Mouse (Mus musculus) ovary, postnatal 36 days (tissue): ENCODE data around the gene Slc38a1.
"Not testable (repeated sequence)": the region's sequence is repeated elsewhere in the genome, so short reads cannot be mapped to it uniquely, and the experiment has no call there.

Experiments
- DNase-seq: peaks from one replicate; pipeline ENCODE4 v3.0.0; 2022; ENCODE audit warnings: low spot score, mixed read lengths

Slc38a1 gene

DNA sequence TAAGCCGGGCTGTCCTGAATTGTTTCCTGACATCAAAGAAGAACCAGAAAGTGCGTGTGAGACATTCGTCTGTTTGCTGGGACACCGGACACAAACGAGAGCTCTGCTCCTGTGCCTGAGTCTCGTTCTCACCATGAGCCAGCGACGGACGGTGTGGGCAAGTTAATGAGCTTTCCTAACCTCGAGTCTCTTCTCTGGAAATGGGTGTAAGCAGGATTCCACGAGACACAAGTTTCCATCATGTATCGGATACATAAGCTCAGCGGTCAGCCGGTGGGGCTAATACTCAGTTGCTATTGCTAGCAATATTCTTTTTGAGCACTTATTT is 15.5 kb upstream of the Slc38a1 start:
- no peak for DNase-seq

DNA sequence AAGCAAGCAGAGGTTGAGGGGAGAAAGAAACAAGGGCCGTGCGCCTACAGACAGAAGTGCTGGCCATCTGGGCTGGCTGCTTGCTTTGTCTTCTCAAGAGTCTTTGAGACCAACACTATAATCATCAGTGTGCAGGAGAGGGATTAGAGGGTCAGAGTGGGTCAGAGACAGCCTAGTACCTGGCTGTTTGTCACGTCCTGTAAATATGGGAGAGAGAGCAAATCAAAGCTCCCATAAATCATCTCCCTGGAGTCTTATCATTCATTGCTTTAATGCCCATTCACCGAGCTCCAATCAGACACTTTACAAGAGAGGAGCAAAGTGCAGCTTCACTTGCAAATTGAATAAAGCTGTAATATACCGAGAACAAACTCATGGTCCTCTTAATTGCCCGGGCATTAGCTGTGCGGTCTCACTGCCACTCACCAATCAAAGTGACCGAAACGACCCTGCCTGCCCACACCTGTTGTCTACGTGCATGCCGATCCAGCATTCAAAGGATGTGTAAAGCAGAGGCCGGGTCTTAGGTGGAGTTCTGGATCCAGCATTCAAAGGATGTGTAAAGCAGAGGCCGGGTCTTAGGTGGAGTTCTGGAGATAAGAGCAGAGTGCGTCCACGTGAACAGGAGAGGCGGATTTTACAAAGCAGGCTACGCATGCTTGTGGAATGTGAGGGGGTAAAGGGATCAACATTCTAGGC is 15.0 kb upstream of the Slc38a1 start:
- DNase-seq = no peak

DNA sequence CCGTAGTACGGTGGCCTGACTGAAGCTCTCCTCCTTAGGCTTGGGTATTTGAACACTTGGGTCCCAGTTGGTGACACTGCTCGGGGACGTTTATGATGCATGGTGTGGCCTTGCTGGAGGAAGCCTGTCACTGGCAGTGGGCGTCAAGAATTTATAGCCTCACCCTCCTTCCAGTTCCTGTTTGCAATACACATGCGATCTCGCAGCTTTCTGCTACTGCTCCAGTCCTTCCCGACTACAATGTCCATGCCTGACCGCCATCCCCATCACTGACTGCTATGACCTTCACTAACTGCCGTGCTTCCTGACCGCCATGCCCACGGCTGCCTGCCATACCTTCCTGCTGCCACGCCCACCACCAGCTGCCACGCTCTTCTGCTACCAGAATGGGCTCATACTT is 12.8 kb upstream of the Slc38a1 start:
- DNase-seq = no peak

DNA sequence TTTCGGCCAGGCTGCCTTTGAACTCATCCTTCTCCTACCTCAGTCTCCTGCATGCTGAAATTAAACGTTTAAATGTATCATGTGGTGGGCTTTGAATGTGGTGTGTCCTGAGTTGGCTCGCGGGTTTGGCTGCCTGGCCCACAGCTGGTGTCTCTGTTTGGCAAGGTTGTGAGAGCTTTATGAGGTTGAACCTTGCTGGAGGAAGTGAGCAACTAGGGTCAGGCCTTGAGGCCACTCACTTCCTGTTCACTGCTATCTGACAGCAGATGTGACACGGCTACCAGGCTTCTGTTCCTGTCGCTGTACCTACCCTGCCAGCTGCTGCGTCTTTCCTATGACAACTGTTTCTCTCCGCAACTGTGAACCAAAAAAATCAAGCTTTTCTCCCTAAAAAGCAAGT is 12.0 kb upstream of the Slc38a1 start:
- no peak for DNase-seq

DNA sequence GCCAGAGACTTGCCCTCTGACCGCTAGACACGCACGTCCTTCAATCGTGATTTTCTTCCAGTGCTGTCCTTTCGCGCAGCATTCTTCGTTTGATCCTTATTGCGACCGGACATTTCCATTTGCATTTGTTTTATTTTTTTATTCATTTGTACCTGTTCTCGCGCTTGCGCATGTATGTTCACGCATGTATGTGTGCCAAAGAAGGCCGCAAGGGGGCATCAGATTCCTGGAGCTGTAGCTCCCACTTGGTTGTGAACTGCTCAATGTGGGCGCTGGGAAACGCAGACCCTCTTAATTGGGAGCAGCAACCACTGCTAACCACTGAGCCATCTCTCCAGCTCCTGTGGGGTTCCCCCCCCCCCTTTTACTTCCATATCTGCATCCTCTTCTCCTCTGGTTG is 10.3 kb upstream of the Slc38a1 start:
- DNase-seq = no peak

DNA sequence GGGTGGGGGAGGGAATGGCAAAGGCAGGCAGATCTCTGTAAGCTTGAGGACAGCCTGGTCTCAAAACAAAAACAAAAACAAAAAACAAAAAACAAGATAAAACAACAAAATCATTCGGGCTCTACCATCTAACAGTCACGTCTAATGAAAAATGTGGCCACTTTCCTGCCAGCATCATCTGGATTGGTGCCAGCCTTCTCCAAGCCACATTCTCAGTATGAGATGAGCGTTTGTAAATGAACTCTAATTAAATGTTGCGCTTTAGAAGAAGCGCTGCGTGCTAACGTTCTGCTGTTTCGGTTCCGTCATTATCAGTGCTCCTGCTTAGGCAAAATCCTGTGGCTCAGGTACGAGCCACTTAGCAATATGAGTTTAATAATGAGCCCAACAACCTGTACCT is 9.8 kb upstream of the Slc38a1 start:
- DNase-seq = no peak

DNA sequence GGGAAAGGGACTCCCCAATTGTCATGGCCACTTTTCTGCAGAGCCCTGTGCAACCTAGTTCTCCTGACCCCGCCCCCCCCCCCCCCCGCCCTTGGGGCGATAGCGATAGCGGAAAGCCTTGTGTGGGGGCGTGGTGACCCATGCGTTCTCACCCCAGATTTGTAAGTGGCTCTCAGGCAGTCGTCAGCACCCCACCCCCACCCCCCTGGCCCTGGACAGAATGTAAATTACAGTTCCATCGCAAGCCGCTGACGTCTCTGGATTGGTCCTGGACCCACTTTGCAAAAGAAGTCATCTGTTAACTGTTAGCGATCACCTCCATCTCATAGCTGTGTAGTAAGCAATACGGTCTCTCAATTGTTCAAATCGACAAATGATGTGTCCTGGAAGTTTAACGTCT is 4.7 kb upstream of the Slc38a1 start:
- no peak for DNase-seq

DNA sequence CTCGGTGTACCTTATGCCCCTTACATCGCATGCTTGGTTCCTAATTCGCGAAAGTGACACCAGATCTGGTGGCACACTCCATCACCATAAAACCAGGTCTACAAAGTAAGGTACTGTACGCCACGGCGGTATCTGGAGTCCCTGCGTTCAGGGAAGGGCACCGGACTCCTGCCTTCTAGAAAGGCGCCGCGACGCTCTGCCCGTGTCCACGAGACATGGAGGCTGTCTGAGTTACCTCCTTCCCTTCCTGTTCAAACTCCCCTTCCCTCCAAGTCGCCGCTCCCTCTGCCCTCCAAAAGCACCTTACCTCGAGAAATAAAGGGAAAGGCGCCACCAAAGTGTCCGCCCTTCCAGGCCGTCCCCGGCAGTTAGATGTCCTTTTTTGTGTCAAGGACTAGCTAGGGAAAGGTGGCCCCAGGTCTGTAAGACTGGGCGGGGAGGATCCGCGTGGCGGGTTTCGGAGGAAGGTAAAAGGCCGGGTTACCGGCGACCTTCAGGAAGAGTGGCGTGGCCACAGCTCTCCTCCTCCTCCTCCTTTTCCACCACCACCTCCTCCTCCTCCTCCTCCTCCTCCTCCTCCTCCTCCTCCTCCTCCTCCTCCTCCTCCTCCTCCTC is 785 bp downstream of the Slc38a1 start:
- DNase-seq = peak; percentile 40

DNA sequence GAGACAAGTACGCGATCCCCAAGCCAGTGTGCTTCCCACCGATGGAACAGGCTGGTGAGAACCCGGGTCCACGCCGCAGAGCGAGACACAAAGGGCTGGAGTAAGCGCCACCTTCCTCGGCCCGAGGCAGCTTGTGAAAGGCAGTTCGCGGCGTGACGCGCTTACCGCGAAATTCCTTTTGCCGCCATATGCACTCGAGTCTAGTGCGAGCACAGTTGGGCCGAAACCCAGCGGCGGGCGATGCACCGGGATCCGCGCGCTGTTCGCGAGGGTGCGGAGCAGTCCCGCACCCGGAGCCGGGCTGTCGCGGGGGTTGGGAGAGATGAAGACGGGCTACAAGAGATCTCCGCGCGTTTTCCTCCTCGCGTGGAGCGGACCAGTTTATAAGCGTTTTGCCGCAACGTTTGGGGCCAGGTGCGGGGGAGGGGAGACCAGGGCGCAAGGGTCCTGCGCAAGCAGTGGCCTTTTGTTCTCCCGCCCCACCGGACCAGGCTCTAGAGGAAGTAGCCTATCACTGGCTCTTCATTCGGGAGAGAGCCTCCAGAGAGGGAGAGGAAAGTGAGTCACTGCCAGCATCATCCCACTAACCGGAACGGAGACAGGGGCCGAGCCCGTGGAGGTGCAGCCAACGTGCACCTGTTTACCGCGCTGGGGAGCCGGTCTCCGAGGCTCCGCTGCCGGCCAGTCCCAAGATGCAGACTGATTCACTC is 1.4 kb downstream of the Slc38a1 start:
- peak; percentile 61 for DNase-seq

DNA sequence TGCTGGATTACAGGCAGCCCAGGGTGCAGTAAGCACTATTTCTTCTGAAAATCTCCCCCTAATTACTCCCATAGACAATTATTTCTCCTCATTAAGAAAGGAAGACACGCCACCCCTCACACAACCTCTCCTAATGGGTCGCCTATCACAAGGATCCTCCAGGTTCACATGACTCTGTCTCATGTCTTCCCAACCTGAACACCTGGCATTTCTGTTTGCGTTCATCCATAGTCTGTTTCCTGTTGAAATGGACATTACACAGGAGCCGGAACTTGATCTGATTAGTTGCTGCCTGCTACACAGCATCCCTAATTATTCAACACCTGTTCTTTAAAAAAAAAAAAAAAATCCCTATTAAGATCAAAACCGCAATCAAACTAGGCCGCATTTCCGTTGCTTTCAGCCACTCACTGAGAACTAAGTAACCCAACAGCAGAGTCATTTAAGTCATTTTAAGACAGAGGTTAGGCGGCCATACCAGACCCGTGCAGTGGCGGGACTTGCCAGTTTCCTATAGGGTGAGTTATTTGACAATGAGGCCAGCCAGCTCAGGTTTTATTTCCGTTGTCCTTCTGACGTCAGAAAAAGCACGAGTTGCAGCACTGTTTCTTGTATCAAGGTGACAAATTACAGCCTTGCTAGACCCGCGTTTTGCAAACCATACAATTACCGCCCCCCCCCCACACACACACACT is 2.3 kb downstream of the Slc38a1 start:
- no peak for DNase-seq

DNA sequence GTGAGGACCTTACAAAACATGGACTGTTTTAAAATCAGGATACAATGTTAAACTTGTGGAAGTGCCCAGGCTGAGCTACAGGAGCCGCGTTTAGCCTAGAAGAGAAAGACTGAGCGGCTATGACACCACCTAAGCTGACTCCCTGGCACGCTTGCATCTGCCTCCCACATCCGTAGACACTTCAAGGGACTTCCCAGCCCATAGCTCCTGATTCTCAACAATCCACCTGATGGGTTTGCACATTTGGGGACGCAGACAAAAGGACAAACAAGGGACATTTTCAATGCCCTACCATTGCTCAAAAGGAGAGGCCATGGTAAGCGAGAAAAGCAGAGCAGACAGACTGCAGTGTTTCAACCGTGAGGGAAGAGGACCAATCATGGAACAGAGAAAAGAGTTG is 3.1 kb downstream of the Slc38a1 start:
- DNase-seq = no peak

DNA sequence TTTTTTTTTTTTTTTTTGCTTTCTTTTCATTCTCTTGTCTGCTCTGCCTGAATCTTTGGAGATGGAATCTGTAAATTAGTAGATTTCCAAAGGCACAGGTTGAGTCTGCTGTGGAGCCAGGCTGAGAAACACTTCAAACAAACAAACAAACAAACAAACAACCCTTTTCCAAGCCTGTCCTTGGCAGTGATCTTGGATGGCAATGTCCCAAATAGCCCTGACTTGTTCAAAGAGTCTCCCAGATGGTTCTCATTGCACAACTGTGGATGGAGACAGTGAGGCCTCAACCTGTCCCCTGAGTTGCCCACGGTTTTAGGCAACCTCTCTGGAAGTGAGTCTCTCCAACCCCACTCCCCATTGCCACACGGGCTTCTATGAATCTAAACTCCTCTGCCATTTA is 4.1 kb downstream of the Slc38a1 start:
- DNase-seq = no peak

DNA sequence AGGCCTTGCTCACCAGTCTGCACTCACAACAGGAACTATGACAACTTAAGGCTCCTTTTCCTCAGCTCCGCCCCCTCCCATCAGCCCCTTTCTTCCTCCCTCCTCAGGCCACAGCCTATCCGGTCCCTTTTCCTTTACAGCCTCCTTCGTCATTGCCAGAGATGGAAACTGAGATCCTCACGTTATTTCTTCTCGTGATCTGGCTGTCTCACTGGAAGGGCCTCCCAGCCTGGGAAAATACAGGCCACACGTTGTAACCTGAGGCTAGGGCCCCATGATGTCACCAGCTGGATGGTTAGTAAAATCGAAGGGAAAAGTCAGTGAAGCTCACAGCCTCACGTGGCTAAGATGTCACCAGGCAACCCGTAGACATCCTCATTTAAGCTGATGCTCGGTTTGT is 4.5 kb downstream of the Slc38a1 start:
- DNase-seq = no peak

DNA sequence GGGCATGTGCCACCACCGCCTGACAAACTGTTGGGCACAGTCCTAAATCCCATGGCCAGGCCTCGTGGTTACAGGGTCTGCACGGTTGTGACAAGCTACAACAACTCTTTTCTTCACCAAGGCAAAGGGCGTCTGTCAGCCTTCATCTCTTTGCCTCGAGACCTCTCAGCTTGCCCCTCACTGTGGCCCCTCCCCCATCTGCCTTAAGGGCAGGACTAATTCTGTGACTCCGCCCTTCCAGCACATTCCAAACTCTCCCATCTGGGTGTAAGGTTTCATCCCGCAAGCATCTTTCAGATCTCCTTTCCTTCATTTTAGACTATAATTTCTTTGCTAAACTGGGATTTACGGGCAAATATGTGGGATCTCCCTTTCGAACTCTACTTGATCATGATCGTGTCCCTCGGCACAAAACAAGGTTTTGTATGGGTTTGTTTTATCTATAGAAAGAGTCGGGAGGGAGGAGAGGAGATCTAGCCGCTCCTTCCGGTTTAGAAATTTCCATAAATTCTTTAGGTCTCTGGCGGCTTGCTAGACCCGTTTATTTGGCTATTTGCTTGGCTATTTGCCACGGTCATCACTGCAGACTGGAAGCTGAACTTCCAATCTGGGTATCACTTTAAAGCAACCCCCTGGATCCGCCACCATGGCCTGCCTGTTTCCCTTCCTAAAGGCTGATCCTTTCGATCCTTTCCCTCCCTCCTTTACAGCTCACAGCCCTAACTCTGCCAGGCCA is 7.9 kb downstream of the Slc38a1 start:
- no peak for DNase-seq

DNA sequence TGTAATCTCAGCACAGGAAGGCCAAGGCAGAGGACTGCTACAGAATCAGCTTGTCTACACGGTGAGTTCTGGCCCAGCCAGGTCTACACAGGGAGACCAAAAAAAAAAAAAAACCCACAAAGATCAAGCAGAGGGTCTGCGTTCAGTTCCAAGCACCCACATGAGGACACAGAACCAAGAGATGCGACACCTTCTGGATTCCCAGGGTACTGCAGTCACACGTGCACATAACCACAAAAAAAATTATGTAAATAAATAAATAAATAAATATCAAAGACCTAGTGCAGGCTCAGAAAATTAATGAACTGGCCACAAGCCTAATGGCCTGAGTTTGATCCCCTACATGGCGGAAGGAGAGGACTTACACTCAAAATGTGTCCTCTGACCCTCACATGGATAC is 10.5 kb downstream of the Slc38a1 start:
- no peak for DNase-seq

DNA sequence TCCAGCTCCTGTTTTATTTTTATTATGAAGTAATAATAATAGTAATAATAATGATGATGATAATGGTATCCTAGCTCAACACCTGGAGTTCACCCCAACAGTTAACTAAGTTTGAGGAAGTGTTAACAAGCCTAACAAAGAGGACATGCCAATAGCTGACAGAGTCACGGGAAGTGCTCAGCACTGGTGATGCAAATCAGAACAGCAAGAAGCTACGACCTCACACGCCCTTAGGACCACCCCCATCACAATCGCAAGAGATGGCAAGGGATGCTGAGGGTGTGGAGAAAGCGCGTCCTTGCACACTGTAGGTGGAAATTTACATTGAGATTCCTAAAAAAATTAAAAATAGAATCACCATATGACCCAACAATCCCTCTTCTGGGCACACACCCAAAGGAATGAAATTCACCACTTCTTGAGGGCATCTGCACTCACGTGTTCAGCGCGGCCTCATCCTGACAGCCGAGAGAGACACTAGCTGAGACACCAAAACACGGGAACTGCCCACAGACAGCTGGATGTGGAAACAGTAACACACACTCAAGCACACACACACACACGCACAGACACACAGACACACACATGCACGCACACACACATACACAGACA is 11.5 kb downstream of the Slc38a1 start:
- DNase-seq = no peak

DNA sequence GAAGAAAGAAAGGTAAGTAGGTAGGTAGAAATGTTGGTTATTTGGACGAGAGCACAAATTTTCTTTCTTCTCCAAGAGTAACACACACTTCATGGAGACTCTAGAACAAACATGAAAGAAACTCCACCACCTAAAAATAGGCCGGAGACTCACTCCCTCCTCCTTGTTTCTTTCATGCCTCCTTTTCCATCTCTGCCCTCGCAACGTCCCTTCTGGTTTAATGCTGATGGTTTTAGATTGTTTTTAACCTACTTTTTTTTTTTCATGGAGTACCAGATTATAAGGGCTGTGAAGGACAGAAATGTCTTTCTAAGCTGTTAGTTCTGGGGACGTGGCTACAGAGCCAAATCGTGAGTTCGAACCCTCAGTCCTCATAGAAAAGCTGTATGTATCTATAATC is 14.5 kb downstream of the Slc38a1 start:
- no peak for DNase-seq

DNA sequence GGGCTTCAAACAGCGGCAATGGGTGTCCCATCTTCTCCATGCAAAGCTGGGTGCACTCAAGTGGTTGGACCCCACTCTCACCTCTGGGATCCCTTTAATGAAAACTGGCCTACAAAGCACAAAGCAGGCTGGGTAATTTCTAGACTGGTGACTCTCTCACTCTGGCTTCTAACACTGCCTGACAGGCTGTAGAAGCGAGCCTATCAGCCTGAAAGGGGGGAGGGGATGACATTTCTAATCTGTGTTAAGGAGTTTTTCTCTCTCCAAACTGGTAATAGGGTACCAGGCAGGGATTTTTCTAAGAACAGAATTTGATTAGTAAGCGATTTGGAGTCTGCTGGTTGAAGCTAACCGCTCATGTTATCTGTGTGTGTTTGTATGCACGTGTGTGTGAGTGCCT is 15.8 kb downstream of the Slc38a1 start:
- no peak for DNase-seq

DNA sequence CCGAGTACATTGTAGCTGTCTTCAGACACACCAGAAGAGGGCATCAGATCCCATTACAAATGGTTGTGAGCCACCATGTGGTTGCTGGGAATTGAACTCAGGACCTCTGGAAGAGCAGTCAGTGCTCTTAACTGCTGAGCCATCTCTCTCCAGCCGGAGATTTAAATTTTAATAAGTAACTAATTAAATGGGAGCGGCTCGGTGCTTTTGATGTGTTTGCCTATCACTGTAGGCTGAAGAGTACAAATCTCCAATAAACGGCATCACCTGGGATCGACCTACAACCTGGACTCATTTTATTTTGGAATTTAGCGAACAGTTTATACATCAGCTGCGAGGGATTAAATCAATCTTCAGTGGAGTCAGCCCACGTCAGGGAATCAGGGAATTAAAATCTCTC is 17.7 kb downstream of the Slc38a1 start:
- DNase-seq = not testable (repeated sequence)

DNA sequence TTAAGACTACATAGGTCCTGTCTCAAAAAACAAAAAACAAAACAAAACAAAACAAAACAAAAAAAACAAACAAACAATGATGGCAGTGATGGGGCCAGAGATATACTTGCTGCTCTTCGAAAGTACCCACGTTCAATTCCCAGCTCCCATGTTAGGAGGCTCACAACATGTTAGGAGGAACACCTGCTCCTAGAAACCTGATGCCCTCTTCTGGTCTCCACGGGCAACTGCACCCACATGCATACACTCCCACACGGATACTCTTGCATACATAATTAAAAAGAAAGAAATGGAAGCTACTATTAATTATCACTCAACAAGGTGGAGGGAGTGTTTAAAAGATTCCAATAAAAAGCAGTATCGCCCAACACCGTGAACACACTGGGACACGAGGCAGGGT is 20.3 kb downstream of the Slc38a1 start:
- no peak for DNase-seq

DNA sequence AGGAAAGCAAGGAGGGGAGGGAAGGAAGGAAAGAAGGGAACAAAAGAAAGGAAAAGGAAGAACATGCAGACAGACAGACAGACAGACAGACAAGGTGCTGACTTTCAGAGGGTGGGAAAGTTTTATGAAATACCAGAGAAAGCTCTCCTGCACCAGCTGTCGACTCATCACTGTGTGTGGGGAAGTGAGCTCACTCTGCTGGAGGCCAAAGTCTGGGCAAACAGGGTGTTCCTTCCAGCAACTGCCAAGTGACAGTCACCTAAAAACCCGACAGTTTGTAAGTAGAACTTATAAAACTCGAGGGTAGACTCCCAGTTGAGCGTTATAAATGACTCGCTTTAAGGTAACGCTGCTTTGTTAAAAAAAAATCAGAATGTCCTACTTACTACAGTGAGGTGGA is 21.0 kb downstream of the Slc38a1 start:
- no peak for DNase-seq

DNA sequence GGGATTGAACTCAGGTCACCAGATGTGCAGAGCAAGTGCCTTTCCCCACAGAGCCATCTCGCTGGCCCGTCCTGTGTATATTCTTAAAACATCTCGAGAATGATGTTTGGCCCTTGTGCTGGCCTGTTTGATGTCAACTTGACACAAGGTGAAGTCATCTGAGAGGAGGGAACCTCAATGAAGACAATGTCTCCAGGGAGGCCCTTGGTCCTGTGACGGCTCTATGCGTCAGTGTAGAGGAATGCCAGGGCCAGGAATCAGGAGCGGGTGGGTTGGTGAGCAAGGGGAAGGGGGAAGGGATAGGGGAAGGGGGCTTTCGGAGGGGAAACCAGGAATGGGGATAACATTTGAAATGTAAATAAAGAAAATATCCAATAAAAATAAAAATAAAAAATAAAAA is 25.2 kb downstream of the Slc38a1 start:
- no peak for DNase-seq
